Mouse (Mus musculus): ENCODE measurements around the gene Chmp6.

Chmp6 gene

GRCm38 (mm10) chr11:119909436-119909835, 3.8 kb upstream of the Chmp6 start:
- peak; percentile 50 for DNase-seq (ENCODE audit: low spot score)

- no peak for DNase-seq (ENCODE audit: low spot score)
These were observed 396 bp upstream of the Chmp6 start for GRCm38 (mm10) chr11:119912845-119913244.

GRCm38 (mm10) chr11:119913935-119914314, 684 bp downstream of the Chmp6 start:
- no peak for DNase-seq (ENCODE audit: low spot score)

GRCm38 (mm10) chr11:119914381-119914780, 1.1 kb downstream of the Chmp6 start:
- no peak for DNase-seq (ENCODE audit: low spot score)

- DNase-seq (ENCODE audit: low spot score), result no peak
These were observed 2.4 kb downstream of the Chmp6 start for GRCm38 (mm10) chr11:119915666-119916065.

GRCm38 (mm10) chr11:119916102-119916790, 3.0 kb downstream of the Chmp6 start:
- DNase-seq (ENCODE audit: low spot score), result no peak

- no peak for DNase-seq (ENCODE audit: low spot score)
These were observed 3.7 kb downstream of the Chmp6 start for GRCm38 (mm10) chr11:119916834-119917469.

- no peak for DNase-seq (ENCODE audit: low spot score)
These were observed 5.3 kb downstream of the Chmp6 start for GRCm38 (mm10) chr11:119918521-119918920.

GRCm38 (mm10) chr11:119919432-119919831, 6.2 kb downstream of the Chmp6 start:
- DNase-seq (ENCODE audit: low spot score), result no peak

GRCm38 (mm10) chr11:119919897-119920296, 6.7 kb downstream of the Chmp6 start:
- DNase-seq (ENCODE audit: low spot score), result no peak

GRCm38 (mm10) chr11:119920668-119921067, 7.4 kb downstream of the Chmp6 start:
- no peak for DNase-seq (ENCODE audit: low spot score)

- no peak for DNase-seq (ENCODE audit: low spot score)
These were observed 11.9 kb downstream of the Chmp6 start for GRCm38 (mm10) chr11:119925176-119925575.

GRCm38 (mm10) chr11:119926762-119927161, 13.5 kb downstream of the Chmp6 start:
- no peak for DNase-seq (ENCODE audit: low spot score)

GRCm38 (mm10) chr11:119928023-119928681, 14.9 kb downstream of the Chmp6 start:
- DNase-seq (ENCODE audit: low spot score), result no peak

GRCm38 (mm10) chr11:119929603-119930265, 16.5 kb downstream of the Chmp6 start:
- DNase-seq (ENCODE audit: low spot score), result no peak

GRCm38 (mm10) chr11:119931809-119932208, 18.6 kb downstream of the Chmp6 start:
- no peak for DNase-seq (ENCODE audit: low spot score)

- no peak for DNase-seq (ENCODE audit: low spot score)
These were observed 19.9 kb downstream of the Chmp6 start for GRCm38 (mm10) chr11:119933142-119933541.

GRCm38 (mm10) chr11:119933819-119934583, 20.8 kb downstream of the Chmp6 start:
- DNase-seq (ENCODE audit: low spot score), result no peak

GRCm38 (mm10) chr11:119934773-119935172, 21.5 kb downstream of the Chmp6 start:
- no peak for DNase-seq (ENCODE audit: low spot score)

- DNase-seq (ENCODE audit: low spot score), result no peak
These were observed 22.2 kb downstream of the Chmp6 start for GRCm38 (mm10) chr11:119935457-119935856.

- no peak for DNase-seq (ENCODE audit: low spot score)
These were observed 23.2 kb downstream of the Chmp6 start for GRCm38 (mm10) chr11:119936456-119936855.

- peak; percentile 75 for DNase-seq (ENCODE audit: low spot score)
These were observed 24.0 kb downstream of the Chmp6 start for GRCm38 (mm10) chr11:119937216-119937615.

Data from layer of hippocampus, adult 9-10 months (tissue).